Mouse (Mus musculus) adrenal gland, postnatal 4 days (tissue): ENCODE data around the gene Dcaf17. TPM values are rescaled to one million over a fixed set of nuclear protein-coding genes. Genes with fewer than 3 reads are reported as not detected.

Source experiments
- DNase-seq, 2 experiments: peaks; one replicate each; pipeline ENCODE4 v3.0.0; 2021 to 2022; ENCODE audit warnings: low spot score in 2 of 2, mixed read lengths in 2 of 2
- total RNA-seq, 2 experiments: library from RNA; stranded (reverse); gene quantifications; 2 replicates each; pipeline ENCODE4 v1.2.3; 2021

Dcaf17 gene
- total RNA-seq, 2 experiments from 2014 or later = 17.6 TPM

- DNase-seq = no peak
These were observed 4.6 kb upstream of the Dcaf17 start for GRCm38 (mm10) chr2:71050511-71050910.

GRCm38 (mm10) chr2:71054716-71055115 lies 412 bp upstream of the Dcaf17 start:
- DNase-seq = no peak

- DNase-seq = no peak
These were observed 1.1 kb downstream of the Dcaf17 start for GRCm38 (mm10) chr2:71056115-71056835.

- DNase-seq = no peak
These were observed 16.5 kb downstream of the Dcaf17 start for GRCm38 (mm10) chr2:71071601-71072000.

- no peak for DNase-seq
These were observed 18.2 kb downstream of the Dcaf17 start for GRCm38 (mm10) chr2:71073330-71073729.

- DNase-seq = no peak
These were observed 18.7 kb downstream of the Dcaf17 start for GRCm38 (mm10) chr2:71073828-71074227.

- no peak for DNase-seq
These were observed 27.3 kb downstream of the Dcaf17 start for GRCm38 (mm10) chr2:71082416-71082815.

GRCm38 (mm10) chr2:71083454-71084193 lies 28.5 kb downstream of the Dcaf17 start:
- DNase-seq = no peak

GRCm38 (mm10) chr2:71089766-71090165 lies 34.6 kb downstream of the Dcaf17 start:
- no peak for DNase-seq

GRCm38 (mm10) chr2:71090660-71091445 lies 35.7 kb downstream of the Dcaf17 start:
- DNase-seq = no peak

GRCm38 (mm10) chr2:71096170-71096569 lies 41.0 kb downstream of the Dcaf17 start:
- DNase-seq = no peak

- no peak for DNase-seq
These were observed 47.6 kb downstream of the Dcaf17 start for GRCm38 (mm10) chr2:71102621-71103291.

- DNase-seq = no peak
These were observed 48.2 kb downstream of the Dcaf17 start for GRCm38 (mm10) chr2:71103292-71103680.

- no peak for DNase-seq
These were observed 49.6 kb downstream of the Dcaf17 start for GRCm38 (mm10) chr2:71104696-71105095.

GRCm38 (mm10) chr2:71105469-71106215 lies 50.5 kb downstream of the Dcaf17 start:
- DNase-seq = no peak

GRCm38 (mm10) chr2:71107225-71107624 lies 52.1 kb downstream of the Dcaf17 start:
- DNase-seq = no peak

GRCm38 (mm10) chr2:71108541-71108940 lies 53.4 kb downstream of the Dcaf17 start:
- DNase-seq = no peak

GRCm38 (mm10) chr2:71113489-71114171 lies 58.5 kb downstream of the Dcaf17 start:
- DNase-seq = no peak

GRCm38 (mm10) chr2:71116151-71116550 lies 61.0 kb downstream of the Dcaf17 start:
- DNase-seq = no peak
